Mouse (Mus musculus) liver, postnatal 0 days (tissue): ENCODE measurements around the gene Rpl35.
"Not testable (repeated sequence)": the region's sequence is repeated elsewhere in the genome, so short reads cannot be mapped to it uniquely, and the experiment has no call there.

ENCODE experiments used
- CTCF ChIP-seq: sonication (generic); IDR thresholded peaks from 2 replicates; pipeline ENCODE4 v1.5.1; 2016; ENCODE audit warnings: antibody characterized with exemption, low read depth
- EP300 ChIP-seq: IDR thresholded peaks from 2 replicates; pipeline ENCODE4 v1.6.1; 2016; ENCODE audit warnings: antibody characterized with exemption, low read depth, mild to moderate bottlenecking

DNA sequence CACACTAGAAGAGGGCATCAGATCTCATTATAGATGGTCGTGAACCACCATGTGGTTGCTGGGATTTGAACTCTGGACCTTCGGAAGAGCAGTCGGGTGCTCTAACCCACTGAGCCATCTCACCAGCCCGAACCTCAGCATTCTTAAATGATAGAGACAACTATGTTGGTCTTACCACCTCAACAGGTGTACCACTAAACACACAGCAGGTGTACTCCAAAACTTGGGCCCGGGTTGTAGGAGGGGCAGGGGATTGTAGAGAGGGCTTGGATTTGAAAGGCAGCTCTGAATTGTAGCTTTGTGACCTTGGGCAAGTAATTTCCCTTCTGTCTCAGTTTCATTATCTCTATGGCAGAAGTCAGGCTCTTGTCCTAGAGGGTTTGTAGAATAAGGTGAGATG is 4.7 kb upstream of the Rpl35 start:
- TF ChIP-seq EP300, CTCF: not testable (repeated sequence)
